Mouse (Mus musculus) lung, postnatal 0 days (tissue): ENCODE measurements around the gene Pdxp.

Experiments
- CTCF ChIP-seq: IDR thresholded peaks from 2 replicates; pipeline ENCODE4 v1.5.1; 2016; ENCODE audit warnings: antibody characterized with exemption, mild to moderate bottlenecking
- EP300 ChIP-seq: IDR thresholded peaks from 2 replicates; pipeline ENCODE4 v1.6.1; 2016; ENCODE audit warnings: antibody characterized with exemption, mild to moderate bottlenecking, control low read depth

DNA sequence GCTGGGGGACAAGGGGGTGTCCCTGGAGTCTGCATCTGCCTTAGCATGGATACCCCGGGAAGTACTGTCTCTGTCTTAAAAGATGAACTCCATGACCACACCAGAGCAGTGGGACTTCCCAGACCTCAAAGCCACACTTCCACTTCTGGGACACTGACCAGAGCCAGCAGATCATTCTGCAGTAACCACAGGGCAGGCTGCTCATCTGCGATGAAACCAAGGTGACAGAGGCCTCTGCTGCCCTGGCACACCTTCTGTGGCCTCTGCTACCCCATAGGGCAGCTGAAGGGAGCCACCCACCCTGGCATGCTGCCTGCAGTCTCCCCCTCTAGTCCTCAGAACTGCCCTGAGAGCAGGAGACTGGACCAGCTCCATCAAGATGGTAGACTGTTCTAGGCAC, 18.0 kb upstream of the Pdxp start:
- TF ChIP-seq CTCF (no peak), EP300 (no peak)
